Mouse (Mus musculus) lung, postnatal 0 days (tissue): ENCODE measurements around the gene 4933417A18Rik.

ENCODE experiments used
- CTCF ChIP-seq: IDR thresholded peaks from 2 replicates; pipeline ENCODE4 v1.5.1; 2016; ENCODE audit warnings: antibody characterized with exemption, mild to moderate bottlenecking
- EP300 ChIP-seq: IDR thresholded peaks from 2 replicates; pipeline ENCODE4 v1.6.1; 2016; ENCODE audit warnings: antibody characterized with exemption, mild to moderate bottlenecking, control low read depth

DNA sequence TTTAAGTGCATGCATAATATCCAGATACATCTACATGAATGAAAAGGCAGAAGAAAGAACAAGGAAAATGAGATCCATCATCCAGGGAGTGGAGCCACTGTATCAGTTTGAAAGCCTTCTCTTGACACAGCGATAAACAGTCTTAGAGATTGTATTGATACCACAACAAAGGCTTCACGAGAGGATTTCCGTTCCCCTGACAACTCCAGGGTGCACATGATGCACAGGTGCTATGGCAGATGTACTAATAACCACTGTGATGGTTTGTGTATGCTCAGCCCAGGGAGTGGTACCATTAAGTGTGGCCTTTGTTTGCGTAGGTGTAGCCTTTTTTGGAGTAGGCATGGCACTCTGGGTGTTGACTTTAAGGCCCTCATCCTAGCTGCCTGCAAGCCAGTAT lies 32.7 kb downstream of the 4933417A18Rik start:
- TF ChIP-seq EP300 (no peak), CTCF (no peak)
